Mouse (Mus musculus): ENCODE measurements at regions not wholly inside any gene's neighbourhood (a gene's known extent, or its start where the extent isn't known, plus 50 kb on each side); places are given as distances from the start of the nearest gene placed in this dataset.

DNA sequence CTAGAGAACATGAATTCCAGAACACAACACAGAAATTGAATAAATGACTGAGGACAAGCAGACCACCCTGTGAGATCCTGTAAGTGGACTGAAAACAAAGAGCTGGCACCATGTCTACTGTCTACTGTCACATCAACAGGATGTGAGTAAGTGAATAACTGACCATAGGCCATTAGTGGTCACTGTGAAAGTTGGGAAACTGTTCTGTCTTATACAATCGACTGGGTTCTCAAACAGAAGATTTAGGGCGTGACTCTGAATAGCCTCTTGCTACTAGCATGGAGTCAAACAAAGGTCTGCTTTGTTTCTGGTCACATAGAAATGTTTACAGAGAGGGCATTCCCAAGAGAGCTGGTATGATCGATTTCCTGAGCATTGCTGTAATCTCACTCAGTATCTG lies 1387.9 kb downstream of the Defb40 start:
- H3K27me3 ChIP-seq (ENCODE audit: control insufficient read depth, insufficient read depth, low read length) = no peaks in the 10 kb centered on the region
- H3K79me2 ChIP-seq (replicated peaks; ENCODE audit: control insufficient read depth, insufficient read depth, low read length) = no peaks in the 10 kb centered on the region
- H3K4me3 ChIP-seq = no peak overlapping the region
- DNase-seq = no peak
- H3K27ac ChIP-seq = no peak overlapping the region
- WGBS = 33% methylated on average over 3 of the region's 3 CpGs
- H3K36me3 ChIP-seq (ENCODE audit: control insufficient read depth, insufficient read depth, low read length) = no peaks in the 10 kb centered on the region
- no peak overlapping the region for H3K9ac ChIP-seq (ENCODE audit: low read depth, low read length)
- intact Hi-C loops (cut with DNase I) = no loop called here
- no peaks in the 10 kb centered on the region for H3K4me1 ChIP-seq (ENCODE audit: control insufficient read depth, insufficient read depth, low read length)
- no peak for TF ChIP-seq POLR2A (IDR thresholded peaks at IDR 0.05; ENCODE audit: insufficient read depth, low read depth, low read length)
- no peak for TF ChIP-seq EP300 (IDR thresholded peaks at IDR 0.05; ENCODE audit: insufficient read depth, low read depth, low read length)
- no peak for TF ChIP-seq CTCF (IDR thresholded peaks at IDR 0.05)

DNA sequence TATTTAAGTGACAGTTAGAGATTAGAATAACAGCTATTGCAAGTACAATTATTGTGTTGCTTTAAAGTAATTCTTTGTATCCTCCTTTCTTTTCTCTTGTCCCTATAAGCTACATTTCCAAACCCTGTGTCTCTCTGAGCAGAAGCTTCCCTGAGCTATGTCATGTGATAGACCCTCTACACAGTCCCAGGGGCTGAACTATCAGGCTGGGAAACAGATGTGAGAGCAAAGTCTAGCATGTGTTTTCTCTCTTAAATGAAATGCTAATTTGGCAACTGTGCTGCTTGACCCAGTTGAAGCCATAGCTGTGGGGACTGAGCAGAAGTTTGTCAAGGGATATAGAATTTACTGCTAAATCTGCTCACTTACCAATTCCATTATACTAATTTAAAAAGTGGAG lies 1389.9 kb downstream of the Defb40 start:
- TF ChIP-seq POLR2A (IDR thresholded peaks at IDR 0.05; ENCODE audit: insufficient read depth, low read depth, low read length) (no peak), CTCF (IDR thresholded peaks at IDR 0.05) (no peak), EP300 (IDR thresholded peaks at IDR 0.05; ENCODE audit: insufficient read depth, low read depth, low read length) (no peak)
- peak in 1 of 2 experiments; percentile 4 for DNase-seq
- no peaks in the 10 kb centered on the region for H3K4me1 ChIP-seq (ENCODE audit: control insufficient read depth, insufficient read depth, low read length)
- H3K27ac ChIP-seq = no peak overlapping the region
- H3K4me3 ChIP-seq = no peak overlapping the region
- intact Hi-C loops (cut with DNase I) = no loop called here
- H3K27me3 ChIP-seq (ENCODE audit: control insufficient read depth, insufficient read depth, low read length) = no peaks in the 10 kb centered on the region
- H3K9ac ChIP-seq (ENCODE audit: low read depth, low read length) = no peak overlapping the region
- no peaks in the 10 kb centered on the region for H3K79me2 ChIP-seq (replicated peaks; ENCODE audit: control insufficient read depth, insufficient read depth, low read length)
- H3K36me3 ChIP-seq (ENCODE audit: control insufficient read depth, insufficient read depth, low read length) = no peaks in the 10 kb centered on the region

- TF ChIP-seq CTCF (IDR thresholded peaks at IDR 0.05) (no peak), EP300 (IDR thresholded peaks at IDR 0.05; ENCODE audit: insufficient read depth, low read depth, low read length) (no peak), POLR2A (IDR thresholded peaks at IDR 0.05; ENCODE audit: insufficient read depth, low read depth, low read length) (no peak)
- intact Hi-C loops (cut with DNase I) = no loop called here
- H3K79me2 ChIP-seq (replicated peaks; ENCODE audit: control insufficient read depth, insufficient read depth, low read length) = no peaks in the 10 kb centered on the region
- H3K27me3 ChIP-seq (ENCODE audit: control insufficient read depth, insufficient read depth, low read length) = no peaks in the 10 kb centered on the region
- H3K9ac ChIP-seq (ENCODE audit: low read depth, low read length) = no peak overlapping the region
- H3K36me3 ChIP-seq (ENCODE audit: control insufficient read depth, insufficient read depth, low read length) = no peaks in the 10 kb centered on the region
- no peak for DNase-seq
- H3K4me3 ChIP-seq = no peak overlapping the region
- no peaks in the 10 kb centered on the region for H3K4me1 ChIP-seq (ENCODE audit: control insufficient read depth, insufficient read depth, low read length)
- peak overlapping the region; percentile 15; the same call in 1 of the 2 replicates for H3K27ac ChIP-seq
- 40% methylated on average over 5 of the region's 5 CpGs for WGBS
Measured at GRCm38 (mm10) chr8:17587261-17587861, 1390.7 kb downstream of the Defb40 start.
